Mouse (Mus musculus) adipocyte (in vitro differentiated cells): ENCODE results near the gene Col3a1.
A peak's percentile ranks its signal among the peaks of the same experiment; 100 is the strongest.

Source experiments
- DNase-seq: peaks from one replicate; pipeline ENCODE4 v3.0.0-alpha.2; 2016; ENCODE audit warnings: low spot score

Gene Col3a1

DNA sequence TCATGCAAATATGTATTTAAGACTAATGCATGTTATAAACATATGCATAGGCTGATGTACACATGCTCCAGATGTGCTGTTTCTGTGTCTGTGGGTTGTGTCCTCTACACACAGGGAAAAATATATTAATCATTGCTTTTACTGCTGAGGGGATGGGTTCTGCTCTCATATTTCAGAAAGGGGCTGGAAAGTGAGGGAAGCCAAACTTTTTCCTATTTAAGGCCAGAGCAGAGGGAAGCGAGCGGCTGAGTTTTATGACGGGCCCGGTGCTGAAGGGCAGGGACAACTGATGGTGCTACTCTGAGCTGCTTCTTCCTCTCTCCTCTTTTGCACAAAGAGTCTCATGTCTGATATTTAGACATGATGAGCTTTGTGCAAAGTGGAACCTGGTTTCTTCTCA lies at the start of gene Col3a1:
TSS of gene Col3a1 (plus strand) at position 151 of the 400 bp plus-strand sequence.
- peak; percentile 85 for DNase-seq

DNA sequence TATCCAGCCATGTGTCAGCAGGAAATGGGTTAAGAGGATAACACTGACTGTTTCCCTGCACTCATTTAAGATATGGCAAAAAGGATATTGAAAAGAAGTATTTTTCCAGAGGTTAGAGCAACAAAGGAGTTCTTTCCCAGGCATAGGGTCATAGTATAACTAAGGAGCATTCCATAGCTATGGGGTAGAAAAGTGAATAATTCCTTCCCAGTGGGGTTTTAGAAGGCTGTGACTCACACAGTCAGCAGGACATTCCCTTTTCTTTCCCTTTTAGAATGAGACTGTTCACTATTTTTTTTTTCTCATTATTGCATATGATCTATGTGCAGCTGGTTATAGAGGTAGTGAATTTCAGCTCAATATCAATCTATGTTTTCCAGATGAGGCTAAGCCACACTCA lies 41.9 kb upstream of the Col3a1 start:
- DNase-seq = no peak

DNA sequence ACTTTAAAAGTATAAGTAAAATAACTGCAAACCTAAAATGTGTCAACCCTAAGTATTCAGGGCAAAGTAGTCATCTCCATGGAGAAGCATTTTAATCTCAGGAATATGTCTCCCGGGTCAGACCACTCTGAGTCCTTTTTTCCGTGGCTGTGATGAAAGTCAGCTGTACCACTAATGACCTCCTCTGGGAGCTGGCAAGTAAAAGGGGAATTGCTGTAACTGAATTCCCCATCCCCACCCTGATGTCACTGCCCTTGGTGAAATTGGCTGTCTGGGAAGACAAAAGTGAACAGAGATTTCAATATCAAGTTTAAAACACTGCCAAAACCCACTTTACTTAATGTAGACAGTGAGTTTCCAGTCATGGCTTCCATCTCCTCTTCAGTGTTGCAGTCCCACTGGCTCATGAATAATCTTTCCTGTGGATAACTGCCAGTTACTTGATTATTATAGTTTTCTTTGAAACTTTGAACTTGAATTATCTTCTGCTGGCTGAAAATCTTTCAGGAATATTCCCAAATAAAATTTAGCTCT lies 35.3 kb upstream of the Col3a1 start:
- DNase-seq = no peak

DNA sequence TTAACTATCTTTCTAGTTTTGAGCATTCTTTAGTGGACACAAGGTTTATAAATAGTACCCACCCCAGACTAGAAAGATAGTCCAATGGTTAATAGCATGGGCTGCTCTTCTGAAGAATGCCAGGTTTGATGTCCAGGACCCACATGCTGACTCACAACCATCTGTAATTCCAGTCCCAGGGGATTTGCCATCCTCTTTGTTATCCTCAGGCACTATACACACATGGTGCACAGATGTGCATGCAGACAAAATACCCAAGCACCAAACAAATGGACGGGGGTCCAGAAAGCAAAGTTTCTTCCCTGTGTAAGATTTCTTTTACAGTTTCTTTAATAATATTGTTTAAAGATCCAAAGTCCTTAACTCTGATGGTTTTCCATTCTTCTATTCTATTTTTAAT lies 23.4 kb upstream of the Col3a1 start:
- no peak for DNase-seq

DNA sequence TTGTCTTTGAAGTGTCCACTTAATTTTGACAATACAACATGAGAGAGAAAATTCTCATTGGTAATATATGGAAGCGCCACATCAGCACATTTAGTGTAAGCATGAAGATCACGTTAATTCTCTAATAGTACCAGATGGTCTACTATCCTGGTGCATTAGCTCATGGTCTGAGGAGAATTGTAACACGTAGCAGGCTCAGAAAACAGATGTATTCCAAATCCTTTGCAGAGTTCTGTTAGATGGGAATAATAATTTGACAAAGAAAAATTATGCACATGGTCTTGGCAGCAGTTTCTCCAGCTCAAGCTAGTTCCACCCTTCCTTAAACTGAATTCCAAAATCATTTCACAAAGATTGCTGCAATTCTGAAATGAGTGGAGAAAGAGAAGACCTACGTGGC lies 21.3 kb upstream of the Col3a1 start:
- DNase-seq = peak; percentile 66

DNA sequence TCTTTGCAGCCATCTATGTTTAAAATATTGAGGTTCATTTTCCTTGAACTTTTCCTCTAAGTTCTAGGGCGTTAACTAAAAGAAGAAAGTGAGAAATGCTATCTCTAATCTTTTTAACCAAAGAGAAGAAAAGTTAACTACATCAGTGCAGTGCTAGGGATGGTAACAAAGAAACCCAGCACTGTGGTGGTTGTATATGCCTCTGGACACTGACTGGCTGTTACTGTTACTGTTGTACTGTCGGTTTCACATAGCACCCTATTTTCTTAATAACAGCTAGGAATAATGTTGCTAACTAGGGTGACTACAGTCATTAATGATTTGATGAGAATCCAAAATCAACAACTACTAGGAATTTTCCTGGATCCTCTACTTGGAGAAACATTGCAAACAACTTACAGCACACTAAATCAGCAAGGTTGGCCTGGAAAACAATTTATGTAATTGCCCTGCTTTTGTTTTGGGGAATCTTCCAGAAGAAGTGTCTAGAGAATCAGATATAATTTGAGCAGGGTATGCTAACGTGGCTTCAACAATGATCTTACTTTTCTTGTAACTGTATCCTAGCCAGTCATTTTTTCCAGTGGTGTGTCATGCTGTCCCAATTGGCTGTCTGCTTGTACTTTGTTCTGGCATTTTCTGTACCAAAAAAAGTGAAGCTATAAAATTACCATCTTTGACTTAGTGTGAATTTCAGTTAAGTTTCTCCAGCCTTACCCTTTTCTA lies 11.8 kb upstream of the Col3a1 start:
- peak; percentile 66 for DNase-seq

DNA sequence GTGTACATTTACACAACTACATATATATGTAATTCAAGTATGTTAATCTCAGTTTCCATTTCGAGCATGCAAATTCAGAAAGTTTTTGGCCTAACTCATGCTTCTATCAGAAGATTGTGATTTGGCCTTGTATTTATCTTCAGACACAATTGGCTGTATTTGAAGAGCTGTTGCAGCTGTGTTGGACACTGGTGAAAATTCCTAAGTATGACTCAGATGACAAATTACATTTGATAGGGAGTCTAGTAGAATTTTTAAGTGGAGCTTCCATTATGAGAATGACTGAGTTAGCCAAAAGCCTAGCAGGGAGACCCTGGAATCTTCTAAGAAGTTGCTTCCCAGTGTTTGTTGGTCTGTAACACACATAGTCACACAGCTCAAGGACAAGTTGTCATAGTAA lies 7.1 kb upstream of the Col3a1 start:
- peak; percentile 40 for DNase-seq

DNA sequence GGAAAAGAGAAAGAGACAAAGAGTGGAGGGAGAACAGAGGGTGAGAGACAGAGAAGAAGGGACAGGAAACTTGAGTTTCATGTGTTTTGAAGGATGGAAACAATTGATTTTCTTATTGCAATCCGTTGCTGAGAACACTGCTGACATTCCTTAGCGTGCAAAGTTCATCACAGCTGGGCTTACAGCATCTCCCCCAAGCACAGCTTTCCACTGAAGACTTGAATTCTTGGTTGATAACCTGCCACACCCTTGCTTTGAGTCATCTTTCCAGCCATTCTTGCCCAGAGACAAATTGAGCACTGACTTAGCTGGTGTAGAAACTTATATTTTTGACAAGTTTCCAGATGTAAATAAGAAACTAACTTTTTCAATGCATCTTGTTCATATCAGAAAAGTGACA lies 2.3 kb upstream of the Col3a1 start:
- peak; percentile 44 for DNase-seq

DNA sequence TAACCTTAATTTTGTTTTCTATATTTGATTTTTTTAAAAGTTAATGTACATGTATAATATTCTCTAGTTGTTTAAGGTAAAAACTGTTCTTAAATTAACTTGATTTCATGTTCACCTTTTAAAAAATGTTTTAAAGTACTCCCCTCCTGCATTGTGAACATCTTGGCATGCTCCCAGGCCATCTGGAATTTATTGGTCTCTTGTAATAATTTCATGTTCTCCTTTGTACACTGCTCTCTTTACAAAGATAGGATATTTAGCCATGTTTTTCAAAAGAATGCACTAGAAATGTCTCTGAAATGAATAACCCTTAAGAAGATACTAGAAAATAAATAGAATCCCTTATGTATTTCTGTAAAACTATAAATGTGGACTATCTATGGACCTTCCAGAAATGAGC lies 624 bp downstream of the Col3a1 start:
- DNase-seq = peak; percentile 83

DNA sequence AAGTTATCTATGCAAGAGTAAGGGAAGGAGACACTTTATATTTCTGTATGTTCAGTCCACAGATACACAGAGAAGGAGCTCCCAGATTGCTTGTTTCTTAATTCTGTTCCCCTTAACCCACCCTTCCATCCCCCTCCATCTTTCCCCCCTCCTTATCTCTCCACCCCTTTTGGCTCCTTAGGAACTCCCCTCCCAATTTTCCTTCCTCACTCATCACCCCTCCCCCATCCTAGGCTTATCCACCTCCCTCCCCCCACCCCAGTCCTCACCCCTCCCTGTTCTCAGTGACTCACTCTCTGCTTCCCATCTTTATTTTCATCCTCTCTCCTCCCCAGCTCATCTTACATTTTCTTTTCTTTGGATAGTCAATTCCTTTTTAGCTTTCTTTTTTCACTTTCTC lies 1.5 kb downstream of the Col3a1 start:
- DNase-seq = peak; percentile 91

DNA sequence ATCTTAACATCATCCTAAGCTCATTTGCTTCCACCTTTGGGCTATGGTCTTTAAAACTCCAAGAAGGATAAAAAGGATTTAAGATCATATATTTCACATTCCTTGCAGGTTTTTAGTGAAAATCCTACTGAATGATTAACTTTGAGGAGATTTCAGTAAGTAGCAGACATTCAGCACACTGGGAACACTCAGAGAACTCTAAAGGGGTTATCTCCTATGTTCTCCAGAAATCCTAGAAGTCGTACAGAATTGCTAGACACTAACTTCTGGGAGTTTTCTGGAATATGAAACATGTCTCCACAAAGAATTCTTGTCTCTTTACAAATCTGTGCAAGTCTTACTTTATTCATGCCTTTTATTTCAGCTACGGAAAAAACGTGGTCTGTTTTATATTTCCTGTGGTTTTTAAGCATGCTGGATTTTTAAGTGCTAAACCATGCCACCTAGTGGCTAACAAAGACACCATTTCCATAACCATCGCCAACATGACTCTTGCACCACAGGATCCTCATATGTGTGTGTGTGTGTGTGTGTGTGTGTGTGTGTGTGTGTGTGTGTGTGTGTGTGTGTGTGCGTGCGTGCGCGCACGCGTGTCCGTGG lies 2.5 kb downstream of the Col3a1 start:
- peak; percentile 90 for DNase-seq

DNA sequence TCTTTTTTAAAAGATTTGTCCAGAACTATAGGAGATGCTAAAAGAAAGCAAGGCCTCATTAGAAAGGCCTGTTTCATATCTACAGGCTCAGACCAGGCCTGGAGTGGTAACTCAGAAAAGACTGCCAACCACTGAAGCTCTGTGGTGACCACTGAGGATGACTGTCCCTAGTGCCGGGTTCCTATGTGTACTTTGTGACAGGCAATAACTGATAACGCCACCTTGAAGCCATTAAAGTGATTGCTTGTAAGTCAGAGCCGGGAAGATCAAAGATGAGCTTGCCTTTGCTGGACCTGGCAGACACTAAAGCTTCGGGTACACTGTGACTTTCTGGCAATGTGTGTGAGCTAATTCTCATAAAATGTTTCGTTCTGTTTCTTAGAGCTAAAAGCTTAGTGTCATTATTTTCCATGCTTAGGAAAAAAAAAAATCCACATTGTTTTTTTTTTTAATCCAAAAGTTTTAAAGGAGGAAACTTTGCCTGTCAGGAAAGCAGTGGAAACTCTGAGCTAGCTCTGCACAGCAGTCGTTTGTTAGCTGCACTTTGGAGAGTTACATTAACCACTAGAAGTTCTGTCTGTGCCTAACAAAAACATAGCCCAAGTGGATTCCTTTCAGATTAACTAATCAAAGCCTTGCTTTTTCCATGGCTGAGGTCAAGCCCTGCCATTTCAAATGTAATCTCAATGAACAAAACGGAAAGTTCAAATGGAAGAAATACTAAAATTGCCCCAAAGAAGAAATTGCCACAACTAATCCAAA lies 4.6 kb downstream of the Col3a1 start:
- DNase-seq = peak; percentile 52

DNA sequence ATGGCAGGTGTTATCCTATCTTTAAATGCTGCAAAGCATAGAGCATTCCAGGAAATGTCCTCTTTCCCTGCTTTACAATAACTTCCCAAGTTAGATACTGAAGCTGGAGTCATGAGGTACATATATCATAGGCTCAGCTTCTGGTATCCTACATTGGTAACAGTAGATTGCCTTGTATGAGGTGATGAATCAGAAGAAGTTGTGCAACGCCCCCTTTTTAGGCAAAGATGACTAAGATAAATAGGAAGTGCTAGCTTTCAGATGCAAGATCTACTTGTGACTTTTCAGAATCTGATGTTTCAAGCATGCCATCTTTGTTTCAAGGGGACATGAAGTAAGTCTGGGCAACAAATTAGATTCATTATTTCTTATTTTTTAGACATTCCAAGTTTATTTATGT lies 6.9 kb downstream of the Col3a1 start:
- peak; percentile 43 for DNase-seq

DNA sequence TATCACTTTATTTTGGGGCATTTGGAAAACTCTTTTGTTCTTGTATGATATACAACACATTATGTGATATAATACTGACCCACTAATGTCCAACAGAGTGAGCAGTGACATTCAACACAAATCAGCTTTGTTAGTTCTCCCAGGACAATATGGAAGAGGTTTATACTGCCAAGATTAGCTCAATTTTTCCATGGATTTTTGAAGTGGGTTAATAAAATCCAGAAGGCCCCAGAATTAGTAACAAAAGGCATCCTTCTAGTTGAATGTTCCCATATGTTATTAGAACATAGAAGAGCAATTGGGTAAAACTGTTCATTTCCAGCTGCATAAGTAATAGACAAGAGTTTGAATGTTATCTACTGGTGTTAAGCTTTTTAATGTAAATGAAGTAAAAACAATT lies 9.5 kb downstream of the Col3a1 start:
- DNase-seq = no peak

DNA sequence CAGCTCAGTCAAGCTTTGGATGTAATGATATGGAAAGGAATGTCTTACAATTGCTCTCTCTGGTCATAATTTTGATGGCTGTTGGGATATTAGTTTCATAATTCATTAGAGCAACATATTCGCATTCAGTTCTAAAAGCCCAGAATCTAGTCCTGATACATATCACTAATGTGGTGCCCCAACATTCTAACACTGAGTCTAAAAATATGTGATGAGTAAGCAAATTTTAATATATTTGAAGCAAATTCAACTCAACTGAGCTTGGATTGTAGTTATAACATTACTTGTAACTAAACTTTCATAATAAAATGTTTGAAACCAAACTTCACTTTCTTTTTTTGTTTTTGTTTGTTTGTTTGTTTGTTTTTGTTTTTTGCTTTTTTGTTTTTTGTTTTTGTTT lies 17.8 kb downstream of the Col3a1 start:
- DNase-seq = no peak

DNA sequence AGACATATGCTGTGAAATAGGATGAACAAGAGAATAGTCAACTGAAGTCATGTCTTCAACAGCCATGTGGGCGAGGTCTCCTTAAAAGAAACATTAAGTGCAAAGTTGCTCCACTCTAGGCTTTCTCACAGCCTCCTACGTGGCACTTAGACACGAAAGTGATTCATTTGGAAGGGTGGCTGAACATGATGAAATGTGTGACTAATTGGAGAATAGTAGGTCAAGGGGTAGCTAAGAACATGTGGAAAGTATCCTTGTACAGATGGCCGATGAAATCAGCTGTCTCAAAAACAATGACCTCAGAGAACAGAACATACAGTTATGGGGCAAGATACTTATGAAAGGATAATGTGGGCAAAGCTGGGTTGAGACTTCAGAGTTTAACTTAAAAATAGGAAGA lies 44.6 kb downstream of the Col3a1 start:
- peak; percentile 92 for DNase-seq

DNA sequence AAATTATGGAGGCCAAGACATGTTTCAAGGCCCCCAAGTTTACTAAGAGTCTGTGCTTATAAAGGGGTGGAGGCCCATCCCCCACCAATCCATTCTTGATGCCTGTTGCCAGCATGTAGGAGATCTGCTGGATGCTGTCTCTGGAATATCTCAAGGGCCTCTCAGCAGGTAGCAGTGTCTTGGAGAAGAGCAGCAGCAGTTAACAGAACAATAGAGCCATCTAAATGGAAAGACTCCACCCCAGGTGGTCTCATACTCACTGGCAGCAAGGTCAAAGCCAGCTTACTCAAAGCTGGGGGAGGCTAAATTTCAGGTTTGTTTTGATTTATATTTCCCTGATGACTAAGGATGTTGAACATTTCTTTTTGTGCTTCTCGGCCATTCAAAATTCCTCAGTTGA lies 46.7 kb downstream of the Col3a1 start:
- no peak for DNase-seq

DNA sequence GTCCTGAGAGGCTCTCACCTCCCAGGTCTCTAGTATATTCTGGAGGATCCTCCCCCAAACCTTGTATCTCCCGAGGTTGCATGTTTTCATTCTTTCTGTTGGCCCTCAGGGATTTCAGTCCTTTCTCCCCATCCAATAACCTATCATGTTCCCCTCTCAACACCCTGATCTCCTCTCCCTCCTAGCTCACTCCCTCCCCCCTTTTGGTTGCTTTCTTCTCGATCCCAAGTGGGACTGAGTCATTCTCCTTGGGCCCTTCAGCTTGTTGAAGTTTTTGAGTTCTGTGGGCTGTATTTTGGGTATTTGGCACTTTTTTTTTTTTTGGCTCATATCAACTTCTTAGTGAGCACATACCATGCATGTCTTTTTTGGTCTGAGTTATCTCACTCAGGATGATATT lies 47.8 kb downstream of the Col3a1 start:
- DNase-seq = no peak

DNA sequence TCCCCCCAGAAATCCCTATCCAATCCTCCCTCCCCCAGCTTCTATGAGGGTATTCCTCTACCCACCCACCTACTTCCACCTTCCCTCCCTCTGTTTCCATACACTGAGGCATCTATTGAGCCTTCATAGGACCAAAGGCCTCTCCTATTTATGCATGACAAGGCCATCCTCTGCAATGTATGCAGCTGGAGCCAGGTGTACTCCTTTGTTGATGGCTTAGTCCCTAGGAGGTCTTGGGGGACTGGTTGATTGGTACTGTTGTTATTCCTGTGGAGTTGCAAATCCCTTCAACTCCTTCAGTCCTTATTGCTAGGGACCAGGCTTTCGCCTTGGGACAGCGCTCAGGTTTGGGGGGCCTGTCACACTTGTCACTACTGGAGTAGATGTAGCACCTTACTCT lies 48.3 kb downstream of the Col3a1 start:
- DNase-seq = no peak

DNA sequence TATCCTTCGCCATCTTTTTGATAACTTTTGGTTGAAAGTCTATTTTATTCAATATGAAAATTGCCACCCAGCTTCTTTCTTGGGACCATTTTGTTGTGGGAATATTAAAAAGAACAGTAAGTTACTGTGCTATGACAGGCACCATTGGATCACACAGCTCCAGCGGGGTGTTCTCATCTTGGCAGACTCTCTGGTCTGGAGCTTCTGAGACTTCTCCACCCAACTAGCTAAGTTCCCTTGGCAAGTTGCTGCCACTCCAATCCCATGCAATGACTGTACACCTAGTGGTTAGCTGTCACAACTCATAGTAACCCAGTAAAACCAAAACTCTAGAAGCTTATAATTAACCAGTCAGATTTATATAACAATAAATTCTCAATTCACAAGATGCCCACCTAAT lies 51.9 kb downstream of the Col3a1 start:
- DNase-seq = no peak

DNA sequence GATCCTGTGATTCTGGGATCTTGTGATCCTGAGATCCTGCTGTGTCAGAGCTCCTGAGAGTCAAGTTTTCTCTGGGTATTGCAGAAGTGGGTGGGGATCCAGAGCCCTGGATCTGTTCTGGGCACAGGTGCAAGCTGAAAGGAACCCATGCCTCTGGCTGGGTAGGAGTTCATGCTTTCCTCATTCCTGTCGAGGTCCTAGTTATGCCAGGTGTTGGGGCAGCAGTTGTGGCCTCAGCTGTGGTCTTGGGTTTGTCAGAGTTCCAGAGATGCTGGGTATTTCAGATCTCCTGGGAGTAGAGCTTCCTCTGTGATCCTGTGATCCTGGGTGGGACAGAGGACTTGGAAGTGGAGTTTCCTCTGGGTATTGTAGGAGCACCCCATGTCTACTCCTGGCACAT lies 54.1 kb downstream of the Col3a1 start:
- no peak for DNase-seq

DNA sequence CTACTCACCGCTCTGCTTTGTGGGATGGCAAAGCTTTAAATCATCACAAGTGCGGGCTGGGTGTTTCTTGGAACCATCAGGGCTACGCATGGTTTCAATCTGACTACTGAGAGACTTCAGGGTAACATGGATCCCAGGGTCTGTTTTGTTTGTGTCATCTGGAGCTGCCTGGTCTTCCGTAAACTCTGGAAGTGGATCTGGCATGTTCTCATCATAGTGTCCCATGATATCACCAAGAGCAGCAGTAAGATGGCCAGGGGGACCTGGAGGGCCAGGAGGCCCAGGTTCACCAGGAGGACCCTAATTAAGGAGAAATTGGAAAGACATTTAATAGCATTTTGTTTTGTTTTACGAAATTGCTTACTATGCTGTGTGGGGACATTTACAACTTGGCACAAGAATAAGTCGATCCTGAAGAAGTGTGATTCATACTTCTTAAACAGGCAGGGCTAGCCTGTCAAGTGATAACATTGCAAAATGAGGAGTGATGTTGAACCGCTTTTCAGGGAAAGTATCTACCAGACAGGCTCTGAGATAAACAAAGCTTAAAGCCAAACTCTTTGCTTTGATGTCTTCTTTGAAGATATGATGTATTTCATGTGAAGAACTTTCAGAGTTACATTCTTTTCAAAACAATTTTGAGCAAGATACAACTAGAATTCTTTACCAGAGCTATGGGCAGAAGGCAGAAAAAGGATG lies 68.8 kb downstream of the Col3a1 start:
- no peak for DNase-seq
